Mouse (Mus musculus) bone marrow macrophage, adult 2 months (primary cell): ENCODE measurements around the gene Kcnj13.

Source experiments
- CTCF ChIP-seq: IDR thresholded peaks from 2 replicates; pipeline ENCODE4 v1.5.1; 2012; ENCODE audit warnings: low read depth, mild to moderate bottlenecking, low read length, moderate library complexity
- POLR2A ChIP-seq: IDR thresholded peaks from 2 replicates; pipeline ENCODE4 v1.6.1; 2012; ENCODE audit warnings: mild to moderate bottlenecking, low read depth, low read length, borderline replicate concordance

DNA sequence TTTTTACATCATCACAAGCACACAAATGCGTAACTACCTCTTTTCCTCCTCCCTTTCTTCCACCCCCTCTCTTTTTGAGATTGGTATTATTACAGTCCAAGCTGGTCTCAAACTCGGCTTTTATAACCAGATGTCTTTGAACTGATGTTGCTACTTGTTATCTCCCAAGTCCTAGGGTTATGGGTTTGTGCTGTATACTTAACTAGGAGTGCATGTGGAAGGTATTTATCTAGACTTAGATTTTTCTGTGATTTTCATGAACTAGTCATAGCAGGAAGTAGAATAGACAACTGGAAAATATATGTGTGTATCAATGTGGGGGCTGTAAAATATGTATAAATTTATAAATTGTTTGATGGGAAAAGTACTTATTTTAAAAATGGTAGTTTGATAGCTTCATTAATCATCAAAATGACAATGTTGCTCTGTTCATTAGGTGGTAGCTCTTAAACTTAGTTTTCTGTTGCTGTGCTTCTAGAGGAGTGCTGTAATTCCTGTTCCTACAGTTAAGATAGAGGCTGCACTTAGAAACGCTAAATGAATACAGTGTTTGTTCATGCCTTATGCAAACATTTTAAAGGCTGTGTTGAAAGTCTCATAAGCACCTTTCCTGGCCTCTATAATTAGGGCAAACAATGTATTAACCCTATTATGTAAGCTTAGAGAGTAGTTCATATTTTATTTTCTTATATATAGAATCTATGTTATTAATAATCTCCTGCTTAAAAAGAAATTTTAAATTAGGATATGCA is 909 bp downstream of the Kcnj13 start:
- no peak for TF ChIP-seq POLR2A
- no peak for TF ChIP-seq CTCF
